Mouse (Mus musculus): ENCODE results near the gene Gm13696. TPM values are rescaled to one million over a fixed set of nuclear protein-coding genes. Genes with fewer than 3 reads are reported as not detected.

The Gm13696 gene
- polyA plus RNA-seq (2017; shearing (Covaris generic)): not detected

GRCm38 (mm10) chr2:83972823-83973222, at the start of gene Gm13696:
Gene Gm13696, plus strand, starts transcription at chr2:83973123.

GRCm38 (mm10) chr2:83940931-83941361, 32.0 kb upstream of the Gm13696 start, which contains the start of gene Zswim2:
Gene Zswim2, minus strand, starts transcription at chr2:83941228.

DNA sequence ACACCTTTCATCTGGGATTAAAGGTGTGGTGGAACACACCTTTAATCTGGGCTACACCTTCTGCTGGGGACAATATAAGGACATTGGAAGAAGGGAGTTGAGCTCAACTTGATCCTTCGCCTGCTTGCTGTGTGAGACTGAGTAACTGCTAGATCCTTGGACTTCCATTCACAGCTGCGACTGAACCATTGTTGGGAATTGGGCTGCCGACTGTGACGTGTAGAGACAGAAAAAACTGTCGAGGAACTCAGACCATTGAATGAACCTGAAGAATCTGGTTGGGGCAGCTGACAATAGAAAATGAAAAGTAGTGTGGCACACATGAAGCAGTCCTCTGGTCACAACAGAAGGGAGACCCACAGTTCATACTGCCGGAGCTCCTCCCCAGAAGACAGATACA, 17.5 kb upstream of the Gm13696 start, which contains the start of gene Gm13698:
TSS of gene Gm13698 (plus strand) at position 301 of the 400 bp plus-strand sequence.

DNA sequence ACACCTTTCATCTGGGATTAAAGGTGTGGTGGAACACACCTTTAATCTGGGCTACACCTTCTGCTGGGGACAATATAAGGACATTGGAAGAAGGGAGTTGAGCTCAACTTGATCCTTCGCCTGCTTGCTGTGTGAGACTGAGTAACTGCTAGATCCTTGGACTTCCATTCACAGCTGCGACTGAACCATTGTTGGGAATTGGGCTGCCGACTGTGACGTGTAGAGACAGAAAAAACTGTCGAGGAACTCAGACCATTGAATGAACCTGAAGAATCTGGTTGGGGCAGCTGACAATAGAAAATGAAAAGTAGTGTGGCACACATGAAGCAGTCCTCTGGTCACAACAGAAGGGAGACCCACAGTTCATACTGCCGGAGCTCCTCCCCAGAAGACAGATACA, 11.7 kb upstream of the Gm13696 start, which contains the start of gene Gm13693:
TSS of gene Gm13693 (plus strand) at position 301 of the 400 bp plus-strand sequence.

DNA sequence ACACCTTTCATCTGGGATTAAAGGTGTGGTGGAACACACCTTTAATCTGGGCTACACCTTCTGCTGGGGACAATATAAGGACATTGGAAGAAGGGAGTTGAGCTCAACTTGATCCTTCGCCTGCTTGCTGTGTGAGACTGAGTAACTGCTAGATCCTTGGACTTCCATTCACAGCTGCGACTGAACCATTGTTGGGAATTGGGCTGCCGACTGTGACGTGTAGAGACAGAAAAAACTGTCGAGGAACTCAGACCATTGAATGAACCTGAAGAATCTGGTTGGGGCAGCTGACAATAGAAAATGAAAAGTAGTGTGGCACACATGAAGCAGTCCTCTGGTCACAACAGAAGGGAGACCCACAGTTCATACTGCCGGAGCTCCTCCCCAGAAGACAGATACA, 5.9 kb upstream of the Gm13696 start, which contains the start of gene Gm13695:
TSS of gene Gm13695 (plus strand) at position 301 of the 400 bp plus-strand sequence.

GRCm38 (mm10) chr2:83978633-83979032, 5.7 kb downstream of the Gm13696 start, which contains the start of gene Gm13694:
Gene Gm13694, plus strand, starts transcription at chr2:83978933.

GRCm38 (mm10) chr2:83984443-83984842, 11.5 kb downstream of the Gm13696 start, which contains the start of gene Gm13697:
Gene Gm13697, plus strand, starts transcription at chr2:83984743.

GRCm38 (mm10) chr2:83990253-83990652, 17.3 kb downstream of the Gm13696 start, which contains the start of gene Gm13691:
Gene Gm13691, plus strand, starts transcription at chr2:83990553.

Other genes starting within 250 kb of the Gm13696 start
- 51.4 TPM for gene Itgav, start 248.7 kb upstream of the Gm13696 start, polyA plus RNA-seq (2017; shearing (Covaris generic))
- 2.0 TPM for gene Fam171b, start 160.5 kb upstream of the Gm13696 start, polyA plus RNA-seq (2017; shearing (Covaris generic))
- not detected for gene Zswim2, start 31.9 kb upstream of the Gm13696 start, polyA plus RNA-seq (2017; shearing (Covaris generic))
- gene Gm13698, start 17.4 kb upstream of the Gm13696 start, polyA plus RNA-seq (2017; shearing (Covaris generic)): not detected
- gene Gm13693, start 11.6 kb upstream of the Gm13696 start, polyA plus RNA-seq (2017; shearing (Covaris generic)): not detected
- gene Gm13695, start 5.8 kb upstream of the Gm13696 start, polyA plus RNA-seq (2017; shearing (Covaris generic)): not detected
- gene Gm13694, start 5.8 kb downstream of the Gm13696 start, polyA plus RNA-seq (2017; shearing (Covaris generic)): not detected
- not detected for gene Gm13697, start 11.6 kb downstream of the Gm13696 start, polyA plus RNA-seq (2017; shearing (Covaris generic))
- gene Gm13691, start 17.4 kb downstream of the Gm13696 start, polyA plus RNA-seq (2017; shearing (Covaris generic)): not detected

All from effector memory CD4-positive, alpha-beta T cell, adult 7 months (primary cell).